Mouse (Mus musculus): ENCODE data around the gene Ctrl. TPM values are rescaled to one million over a fixed set of nuclear protein-coding genes. Genes with fewer than 3 reads are reported as not detected.

Ctrl gene
- total RNA-seq, 2 experiments from 2014 or later = 1.9 to 2.4 TPM

Small RNAs within 50 kb of the gene (microRNA-seq; reads per million reads assigned to microRNA genes)
- gene Mir7074 = 0 reads per million in 2 experiments

Other genes with a start within 250 kb of the Ctrl start
- 10 to 100 TPM; 60.0 to 64.6 TPM for gene Carmil2, start 247.6 kb downstream of the Ctrl start, total RNA-seq (2021)
- 10 to 100 TPM; 53.7 to 57.3 TPM for gene Acd, start 232.8 kb downstream of the Ctrl start, total RNA-seq (2021)
- 10 to 100 TPM; 41.2 to 46.1 TPM for gene Pard6a, start 232.7 kb downstream of the Ctrl start, total RNA-seq (2021)
- gene 4933405L10Rik, start 226.2 kb downstream of the Ctrl start, total RNA-seq (2021) = under 1 TPM in 1 of 2 experiments, not detected in 1; 0.49 TPM
- 10 to 100 TPM in 1 of 2 experiments, 1 to 10 TPM in 1; 9.5 to 11.2 TPM for gene Enkd1, start 225.7 kb downstream of the Ctrl start, total RNA-seq (2021)
- 10 to 100 TPM; 23.4 to 23.5 TPM for gene Gfod2, start 175.2 kb downstream of the Ctrl start, total RNA-seq (2021)
- gene Ranbp10, start 106.5 kb downstream of the Ctrl start, total RNA-seq (2021) = 10 to 100 TPM; 22.6 to 22.9 TPM
- under 1 TPM in 1 of 2 experiments, not detected in 1; 0.26 TPM for gene Tsnaxip1, start 106.1 kb downstream of the Ctrl start, total RNA-seq (2021)
- 10 to 100 TPM; 14.1 to 18.1 TPM for gene Cenpt, start 80.6 kb downstream of the Ctrl start, total RNA-seq (2021)
- 10 to 100 TPM; 40.8 to 41.6 TPM for gene Thap11, start 78.7 kb downstream of the Ctrl start, total RNA-seq (2021)
- 10 to 100 TPM; 24.8 to 29.0 TPM for gene Nutf2, start 73.3 kb downstream of the Ctrl start, total RNA-seq (2021)
- 10 to 100 TPM; 62.8 to 65.0 TPM for gene Edc4, start 53.0 kb downstream of the Ctrl start, total RNA-seq (2021)
- gene Nrn1l, start 40.3 kb downstream of the Ctrl start, total RNA-seq (2021) = 1 to 10 TPM; 3.6 to 4.1 TPM
- 1 to 10 TPM; 6.6 to 7.6 TPM for gene Pskh1, start 33.4 kb downstream of the Ctrl start, total RNA-seq (2021)
- gene Psmb10, start 4.6 kb upstream of the Ctrl start, total RNA-seq (2021) = 10 to 100 TPM; 92.9 to 93.3 TPM
- gene Lcat, start 9.5 kb upstream of the Ctrl start, total RNA-seq (2021) = 10 to 100 TPM; 22.8 to 26.4 TPM
- 10 to 100 TPM; 17.3 to 19.2 TPM for gene Slc12a4, start 32.2 kb upstream of the Ctrl start, total RNA-seq (2021)
- not detected for gene Dpep3, start 45.6 kb upstream of the Ctrl start, total RNA-seq (2021)
- gene Dus2, start 57.5 kb upstream of the Ctrl start, total RNA-seq (2021) = 10 to 100 TPM; 18.9 to 19.2 TPM
- gene Dpep2nb, start 72.1 kb upstream of the Ctrl start, total RNA-seq (2021) = not detected
- 10 to 100 TPM; 14.5 to 17.2 TPM for gene Ddx28, start 78.0 kb upstream of the Ctrl start, total RNA-seq (2021)
- 10 to 100 TPM; 10.5 to 12.4 TPM for gene Nfatc3, start 125.0 kb upstream of the Ctrl start, total RNA-seq (2021)
- gene Esrp2, start 203.1 kb upstream of the Ctrl start, total RNA-seq (2021) = not detected
- 10 to 100 TPM; 25.8 to 28.3 TPM for gene Pla2g15, start 216.5 kb upstream of the Ctrl start, total RNA-seq (2021)
- 10 to 100 TPM; 21.0 to 24.4 TPM for gene Slc7a6, start 235.0 kb upstream of the Ctrl start, total RNA-seq (2021)

All from left cerebral cortex, adult 18-20 months (tissue).